Mouse (Mus musculus) forebrain, embryonic 13.5 days (tissue): ENCODE measurements around the gene Crkl. TPM values are rescaled to one million over a fixed set of nuclear protein-coding genes. Genes with fewer than 3 reads are reported as not detected.
A peak's percentile ranks its signal among the peaks of the same experiment; 100 is the strongest.

Experiments used
- ATAC-seq: fragments of 200-750 bp; cut with Nextera tagmentation; 2 replicates; pipeline ENCODE4 v1.8.0; 2017
- H3K27ac ChIP-seq: fragments of 300-500 bp; sonication (generic); 2 replicates; pipeline ENCODE4 v1.5.1; 2015; ENCODE audit warnings: inconsistent platforms, mild to moderate bottlenecking, moderate library complexity
- H3K27me3 ChIP-seq: fragments of 300-500 bp; sonication (generic); 2 replicates; pipeline ENCODE4 v1.6.1; 2015; ENCODE audit warnings: mild to moderate bottlenecking, inconsistent platforms
- H3K36me3 ChIP-seq: fragments of 300-500 bp; sonication (generic); 2 replicates; pipeline ENCODE4 v1.6.1; 2015; ENCODE audit warnings: mild to moderate bottlenecking, inconsistent platforms; ENCODE audit not compliant: poor library complexity, severe bottlenecking
- H3K4me1 ChIP-seq: fragments of 300-500 bp; sonication (generic); 2 replicates; pipeline ENCODE4 v1.6.1; 2015; ENCODE audit warnings: inconsistent platforms
- H3K4me2 ChIP-seq: fragments of 300-500 bp; sonication (generic); 2 replicates; pipeline ENCODE4 v1.6.1; 2015; ENCODE audit warnings: inconsistent platforms, mild to moderate bottlenecking, moderate library complexity
- H3K4me3 ChIP-seq: fragments of 300-500 bp; sonication (generic); 2 replicates; pipeline ENCODE4 v1.5.1; 2015; ENCODE audit warnings: mild to moderate bottlenecking, inconsistent platforms
- H3K9ac ChIP-seq: fragments of 300-500 bp; sonication (generic); 2 replicates; pipeline ENCODE4 v1.6.1; 2015; ENCODE audit warnings: mild to moderate bottlenecking, inconsistent platforms
- H3K9me3 ChIP-seq: fragments of 300-500 bp; sonication (generic); replicated peaks from 2 replicates; pipeline ENCODE4 v1.6.1; 2016; ENCODE audit warnings: inconsistent platforms
- WGBS: fragments of 180-500 bp; shearing (Covaris S2); methylation state at CpG from one replicate; pipeline ENCODE4 v1.1.7; 2015; 5-methylcytosine and 5-hydroxymethylcytosine counted together
- polyA plus RNA-seq: library from polyadenylated mRNA; unstranded; fragments of >200 nt; fragmentation: Nextera tagmentation; extraction: Ambion mirVana; gene quantifications from 2 replicates; pipeline ENCODE4 v1.2.1, GENCODE M21; 2015

The Crkl gene
- 102 and 108 TPM in 2 replicates for polyA plus RNA-seq

GRCm38 (mm10) chr16:17451541-17452372 is at the start of gene Crkl:
Gene Crkl, plus strand, starts transcription at chr16:17451987.
- no peaks in the 10 kb centered on the region for H3K9me3 ChIP-seq
- H3K4me3 ChIP-seq: peak within 1 kb of the TSS; percentile 97
- H3K27ac ChIP-seq: peak within 1 kb of the TSS; percentile 97
- peak within 1 kb of the TSS; percentile 99 for H3K9ac ChIP-seq
- H3K36me3 ChIP-seq: peaks cover 19% of the 10 kb centered on the region
- peak; percentile 97 for ATAC-seq
- H3K4me2 ChIP-seq: peak within 1 kb of the TSS; percentile 96
- H3K4me1 ChIP-seq: peaks cover 32% of the 10 kb centered on the region
- WGBS: under 1% methylated on average over 63 of the region's 63 CpGs
- no peaks in the 10 kb centered on the region for H3K27me3 ChIP-seq

GRCm38 (mm10) chr16:17402855-17403254 is 48.9 kb upstream of the Crkl start:
- H3K27ac ChIP-seq: no peak overlapping the region
- peaks cover 27% of the 10 kb centered on the region for H3K4me1 ChIP-seq
- WGBS: 76% methylated on average over 1 of the region's 1 CpGs
- no peak overlapping the region for H3K4me2 ChIP-seq
- no peaks in the 10 kb centered on the region for H3K9me3 ChIP-seq
- H3K36me3 ChIP-seq: peaks cover 6% of the 10 kb centered on the region; the same call in 1 of the 2 replicates
- no peak overlapping the region for H3K9ac ChIP-seq
- H3K27me3 ChIP-seq: no peaks in the 10 kb centered on the region
- ATAC-seq: no peak
- no peak overlapping the region for H3K4me3 ChIP-seq

- ATAC-seq: peak; percentile 85
- WGBS: under 1% methylated on average over 22 of the region's 22 CpGs
- Histone ChIP-seq H3K9me3 (no peaks in the 10 kb centered on the region), H3K36me3 (peaks cover 6% of the 10 kb centered on the region; the same call in 1 of the 2 replicates), H3K4me1 (peaks cover 27% of the 10 kb centered on the region), H3K4me3 (peak overlapping the region; percentile 77), H3K9ac (peak overlapping the region; percentile 80), H3K4me2 (peak overlapping the region; percentile 74), H3K27ac (peak overlapping the region; percentile 62), H3K27me3 (no peaks in the 10 kb centered on the region)
Observed at GRCm38 (mm10) chr16:17405271-17405696, 46.5 kb upstream of the Crkl start.

- Histone ChIP-seq H3K9me3 (no peaks in the 10 kb centered on the region), H3K27ac (peak within 1 kb of the TSS; percentile 62), H3K4me1 (peaks cover 27% of the 10 kb centered on the region), H3K36me3 (peaks cover 6% of the 10 kb centered on the region; the same call in 1 of the 2 replicates), H3K9ac (peak within 1 kb of the TSS; percentile 80), H3K27me3 (no peaks in the 10 kb centered on the region), H3K4me3 (peak within 1 kb of the TSS; percentile 77), H3K4me2 (peak within 1 kb of the TSS; percentile 74)
- WGBS: 1% methylated on average over 60 of the region's 69 CpGs
- ATAC-seq: peak; percentile 98
Observed at GRCm38 (mm10) chr16:17405736-17406443, 45.9 kb upstream of the Crkl start, which contains the start of the genes Snap29 and Pi4ka. Gene Snap29, plus strand, starts transcription at chr16:17405986. Gene Pi4ka, minus strand, starts transcription at chr16:17406314.

GRCm38 (mm10) chr16:17406512-17407231 is 45.1 kb upstream of the Crkl start:
- Histone ChIP-seq H3K9ac (peak overlapping the region; percentile 80), H3K27ac (no peak overlapping the region), H3K4me1 (peaks cover 27% of the 10 kb centered on the region), H3K36me3 (peaks cover 6% of the 10 kb centered on the region; the same call in 1 of the 2 replicates), H3K4me3 (peak overlapping the region; percentile 77), H3K9me3 (no peaks in the 10 kb centered on the region), H3K4me2 (peak overlapping the region; percentile 74), H3K27me3 (no peaks in the 10 kb centered on the region)
- WGBS: 41% methylated on average over 9 of the region's 9 CpGs
- ATAC-seq: no peak

- Histone ChIP-seq H3K4me2 (no peak overlapping the region), H3K27me3 (no peaks in the 10 kb centered on the region), H3K9ac (no peak overlapping the region), H3K36me3 (no peaks in the 10 kb centered on the region; the same call in 1 of the 2 replicates), H3K4me3 (no peak overlapping the region), H3K4me1 (peaks cover 24% of the 10 kb centered on the region), H3K9me3 (no peaks in the 10 kb centered on the region), H3K27ac (no peak overlapping the region)
- 93% methylated on average over 2 of the region's 2 CpGs for WGBS
- ATAC-seq: no peak
Observed at GRCm38 (mm10) chr16:17409046-17409445, 42.7 kb upstream of the Crkl start.

GRCm38 (mm10) chr16:17410209-17410608 is 41.6 kb upstream of the Crkl start:
- H3K4me1 ChIP-seq: peaks cover 14% of the 10 kb centered on the region
- no peaks in the 10 kb centered on the region; the same call in 1 of the 2 replicates for H3K36me3 ChIP-seq
- H3K9me3 ChIP-seq: no peaks in the 10 kb centered on the region
- ATAC-seq: no peak
- H3K4me2 ChIP-seq: no peak overlapping the region
- no peak overlapping the region for H3K4me3 ChIP-seq
- 87% methylated on average over 4 of the region's 4 CpGs for WGBS
- no peaks in the 10 kb centered on the region for H3K27me3 ChIP-seq
- no peak overlapping the region for H3K27ac ChIP-seq
- no peak overlapping the region for H3K9ac ChIP-seq

GRCm38 (mm10) chr16:17423021-17423420 is 28.8 kb upstream of the Crkl start:
- Histone ChIP-seq H3K9ac (no peak overlapping the region), H3K4me3 (no peak overlapping the region), H3K27me3 (no peaks in the 10 kb centered on the region), H3K36me3 (peaks cover 65% of the 10 kb centered on the region), H3K4me2 (no peak overlapping the region), H3K27ac (no peak overlapping the region), H3K9me3 (no peaks in the 10 kb centered on the region), H3K4me1 (no peaks in the 10 kb centered on the region)
- 82% methylated on average over 3 of the region's 3 CpGs for WGBS
- ATAC-seq: no peak

GRCm38 (mm10) chr16:17432576-17432975 is 19.2 kb upstream of the Crkl start:
- Histone ChIP-seq H3K9me3 (no peaks in the 10 kb centered on the region), H3K4me2 (no peak overlapping the region)
- no peak for ATAC-seq

GRCm38 (mm10) chr16:17452373-17452715 is 557 bp downstream of the Crkl start:
- 0% methylated on average over 24 of the region's 24 CpGs for WGBS
- Histone ChIP-seq H3K4me2 (peak overlapping the region; percentile 96), H3K9ac (peak overlapping the region; percentile 99), H3K27ac (peak overlapping the region; percentile 97), H3K36me3 (peaks cover 25% of the 10 kb centered on the region), H3K4me1 (peaks cover 38% of the 10 kb centered on the region), H3K4me3 (peak overlapping the region; percentile 97), H3K9me3 (no peaks in the 10 kb centered on the region), H3K27me3 (no peaks in the 10 kb centered on the region)
- ATAC-seq: peak; percentile 57

More at GRCm38 (mm10) chr16:17432576-17432975, 19.2 kb upstream of the Crkl start:
- H3K27me3 ChIP-seq: no peaks in the 10 kb centered on the region
- peaks cover 23% of the 10 kb centered on the region for H3K36me3 ChIP-seq
- no peak overlapping the region for H3K4me3 ChIP-seq
- no peak overlapping the region for H3K9ac ChIP-seq
- no peak overlapping the region for H3K27ac ChIP-seq
- no peaks in the 10 kb centered on the region for H3K4me1 ChIP-seq
- WGBS: 82% methylated on average over 2 of the region's 2 CpGs

- 93% methylated on average over 1 of the region's 1 CpGs for WGBS
- H3K9me3 ChIP-seq: no peaks in the 10 kb centered on the region
- peaks cover 37% of the 10 kb centered on the region for H3K4me1 ChIP-seq
- H3K9ac ChIP-seq: no peak overlapping the region
- no peak overlapping the region for H3K4me2 ChIP-seq
- H3K4me3 ChIP-seq: no peak overlapping the region
- no peaks in the 10 kb centered on the region for H3K27me3 ChIP-seq
- no peak for ATAC-seq
- H3K36me3 ChIP-seq: peaks cover 51% of the 10 kb centered on the region
- no peak overlapping the region for H3K27ac ChIP-seq
Observed at GRCm38 (mm10) chr16:17456901-17457300, 5.1 kb downstream of the Crkl start.
